Mouse (Mus musculus): ENCODE measurements around the gene Tmem242.

The Tmem242 gene

GRCm38 (mm10) chr17:5377151-5377929, 62.7 kb downstream of the Tmem242 start:
- no peak for DNase-seq (ENCODE audit: low read depth, low spot score)

GRCm38 (mm10) chr17:5372951-5373350, 67.1 kb downstream of the Tmem242 start:
- DNase-seq (ENCODE audit: low read depth, low spot score), result no peak

GRCm38 (mm10) chr17:5371521-5371920, 68.5 kb downstream of the Tmem242 start:
- no peak for DNase-seq (ENCODE audit: low read depth, low spot score)

GRCm38 (mm10) chr17:5371032-5371431, 69.0 kb downstream of the Tmem242 start:
- no peak for DNase-seq (ENCODE audit: low read depth, low spot score)

- DNase-seq (ENCODE audit: low read depth, low spot score), result no peak
Observed at GRCm38 (mm10) chr17:5365992-5366398, 74.1 kb downstream of the Tmem242 start.

Data from retina, postnatal 7 days (tissue).